Mouse (Mus musculus) left cerebral cortex, postnatal 14 days (tissue): ENCODE data around the gene Wwox. TPM values are rescaled to one million over a fixed set of nuclear protein-coding genes. Genes with fewer than 3 reads are reported as not detected.

Experiments used
- DNase-seq, 2 experiments: peaks; one replicate each; pipeline ENCODE4 v3.0.0; 2021 to 2022; ENCODE audit warnings: low spot score in 2 of 2, mixed read lengths in 1 of 2
- intact Hi-C: fragments of 180-260 bp; cut with DNase I; formaldehyde crosslinking; loops from one replicate; pipeline ENCODE4 v1.15.1; 2025
- total RNA-seq, 2 experiments: library from RNA; stranded (reverse); gene quantifications; 2 replicates each; pipeline ENCODE4 v1.2.3; 2021

Wwox gene
- total RNA-seq, 2 experiments from 2014 or later = 11.9 to 12.0 TPM

DNA sequence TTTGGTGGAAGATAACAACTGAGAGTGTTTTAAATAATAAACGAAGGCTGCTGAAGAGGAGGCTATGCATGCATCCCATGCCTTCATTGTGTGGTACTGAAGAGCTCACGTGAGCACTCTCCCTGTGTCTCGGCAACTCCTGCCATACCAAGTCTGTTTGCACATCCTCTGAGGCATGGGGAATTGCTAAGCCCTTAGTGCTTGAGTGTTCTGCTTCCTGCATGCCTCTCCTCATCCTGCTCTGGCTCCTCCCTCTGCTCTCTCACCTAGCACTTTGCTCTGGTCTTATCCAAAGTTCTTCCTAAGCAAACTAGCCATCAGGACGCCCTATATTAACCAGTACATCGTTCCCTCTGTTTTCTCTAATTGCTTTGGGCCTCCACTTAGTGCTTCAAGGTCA lies 463.1 kb downstream of the Wwox start:
- DNase-seq = no peak
- intact Hi-C loops = no loop called here

DNA sequence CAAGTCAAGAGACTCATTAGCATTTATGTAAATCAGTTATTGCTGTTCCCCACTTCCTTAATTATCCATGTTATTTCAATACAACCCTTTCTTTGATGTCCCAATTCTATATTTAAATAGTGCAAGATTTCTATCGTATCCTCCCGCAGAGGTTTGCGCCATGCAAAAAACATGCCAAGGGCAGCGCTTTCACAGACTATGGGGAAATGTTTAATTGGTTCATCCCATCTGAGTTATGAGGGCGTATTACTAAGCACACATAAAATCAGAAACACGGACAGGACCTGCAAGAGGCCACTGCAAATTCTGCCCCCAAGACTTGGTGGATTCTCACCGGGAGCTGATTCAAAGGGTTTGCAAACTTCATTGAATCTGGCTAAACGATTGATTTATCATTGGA lies 468.6 kb downstream of the Wwox start:
- intact Hi-C loops = no loop called here
- no peak for DNase-seq

DNA sequence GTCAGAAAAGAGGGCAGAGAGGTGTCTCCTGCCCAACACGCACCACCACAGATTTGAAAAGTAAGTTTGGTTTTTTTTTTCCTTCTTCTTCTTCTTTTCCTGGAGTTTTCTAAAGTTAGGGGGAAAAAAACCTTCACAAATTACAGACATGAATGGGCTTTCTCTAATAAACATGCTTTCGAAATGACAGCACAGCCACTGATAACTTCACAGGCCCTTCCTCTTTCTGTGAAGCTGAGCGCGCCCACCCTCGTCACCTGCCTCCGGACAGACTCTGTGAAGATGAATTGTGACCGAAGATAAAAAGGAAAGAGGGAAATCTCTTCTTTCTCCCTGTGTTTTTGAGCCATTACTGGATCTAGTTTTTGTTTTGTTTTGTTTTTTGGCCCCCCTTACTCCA lies 469.1 kb downstream of the Wwox start:
- no peak for DNase-seq
- intact Hi-C loops = no loop called here

DNA sequence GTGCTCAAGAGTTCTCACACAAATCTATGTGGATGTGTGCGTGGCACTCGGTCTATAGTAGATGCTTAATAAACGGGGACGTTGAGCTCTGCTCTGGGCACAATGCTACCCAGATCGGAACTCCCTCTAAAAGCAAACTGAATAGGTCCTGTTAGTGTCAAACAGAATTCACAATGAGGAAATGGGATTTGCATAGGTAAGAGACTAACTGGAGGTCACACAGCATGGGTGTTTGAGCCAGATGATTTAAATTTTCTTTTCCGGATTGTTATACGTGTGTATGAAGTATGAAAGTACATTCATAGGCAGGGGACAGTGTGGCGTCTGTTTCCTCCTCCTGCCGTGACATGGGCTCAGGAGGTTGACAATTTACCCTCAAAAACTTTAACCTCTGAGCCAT lies 469.7 kb downstream of the Wwox start:
- intact Hi-C loops = no loop called here
- DNase-seq = no peak

DNA sequence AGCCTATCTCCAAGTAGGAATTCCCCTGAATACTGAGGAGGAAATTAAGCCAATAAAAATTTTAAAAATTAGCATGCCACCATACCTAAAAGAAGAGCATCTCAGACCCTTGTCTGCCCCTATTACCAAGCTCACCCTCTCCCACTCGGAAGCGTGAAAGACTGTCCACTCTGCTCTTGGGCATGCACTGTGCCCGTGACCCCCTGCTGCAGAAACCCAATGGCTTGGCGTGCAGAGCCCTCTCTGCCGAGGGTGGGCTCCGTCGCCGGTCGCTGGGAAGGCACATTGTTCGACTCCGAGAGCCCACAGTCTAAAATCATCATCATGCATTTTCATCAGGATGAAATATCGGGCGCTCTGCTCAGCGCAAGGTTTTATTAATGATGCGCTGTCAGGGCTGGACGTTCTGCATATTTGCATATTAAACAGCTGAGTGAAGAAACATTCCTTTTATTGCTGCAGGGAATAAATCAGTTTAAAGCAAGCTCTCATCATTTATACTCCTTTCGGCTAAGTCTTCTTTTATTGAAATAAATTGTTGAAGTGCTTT lies 471.7 kb downstream of the Wwox start:
- intact Hi-C loops = no loop called here
- no peak for DNase-seq

DNA sequence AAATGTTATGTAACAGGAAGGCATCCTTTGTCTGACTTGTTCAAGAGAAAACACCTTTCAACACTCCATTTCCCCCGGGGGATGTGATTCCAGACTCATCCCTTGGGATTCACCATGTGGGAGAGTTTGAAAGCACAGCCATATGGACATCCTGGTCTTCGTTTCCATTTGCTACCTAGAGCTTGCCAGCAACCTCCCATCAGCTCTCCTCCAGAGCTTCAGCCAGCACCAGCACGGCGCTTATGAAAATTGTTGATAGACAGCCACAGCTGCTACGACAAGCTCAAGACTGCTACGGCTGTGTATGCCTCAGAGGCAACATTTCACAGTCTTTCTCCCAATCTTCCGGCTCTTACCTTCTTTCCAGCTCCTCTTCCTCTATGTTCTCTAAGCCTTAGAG lies 484.2 kb downstream of the Wwox start:
- intact Hi-C loops = no loop called here
- DNase-seq = peak; percentile 6 to 12

DNA sequence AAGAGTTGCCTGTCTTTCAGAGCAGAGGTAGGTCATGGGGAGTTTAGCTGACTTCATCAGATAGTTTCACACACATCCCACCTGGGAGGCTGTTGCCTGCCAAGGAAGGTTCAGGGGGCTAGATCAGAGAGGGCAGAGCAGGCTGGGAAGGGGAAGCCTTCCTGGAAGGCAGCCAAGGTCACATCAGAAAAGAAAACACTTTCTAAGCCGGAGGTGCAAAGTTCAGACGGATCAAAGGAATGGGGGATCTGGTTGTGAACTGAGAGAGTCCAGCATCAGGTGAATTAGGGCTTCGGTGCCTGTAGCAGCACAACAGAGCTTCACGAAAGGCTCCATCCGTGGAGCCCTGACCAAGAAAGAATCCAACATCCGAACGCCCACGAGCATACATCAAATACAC lies 488.0 kb downstream of the Wwox start:
- intact Hi-C loops = no loop called here
- no peak for DNase-seq

DNA sequence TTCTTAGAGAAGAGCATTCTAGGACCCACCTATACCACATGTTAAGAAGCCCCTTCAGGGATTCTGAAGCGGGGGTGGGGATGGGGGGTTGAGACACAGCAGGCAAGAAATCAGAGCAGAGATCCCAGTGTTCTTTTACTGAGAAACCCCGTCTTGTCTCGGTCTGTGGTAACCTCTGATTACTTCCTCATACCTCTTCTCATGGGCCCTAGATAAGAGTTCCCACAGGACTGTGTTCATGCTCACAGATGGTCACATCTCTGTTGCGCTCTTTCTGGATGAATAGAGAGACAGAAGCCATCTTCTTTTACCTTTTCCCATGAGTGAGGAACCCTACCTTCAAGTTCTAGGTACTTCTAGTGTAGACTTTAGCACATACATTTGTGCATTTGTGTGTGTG lies 488.5 kb downstream of the Wwox start:
- no peak for DNase-seq
- intact Hi-C loops = no loop called here

DNA sequence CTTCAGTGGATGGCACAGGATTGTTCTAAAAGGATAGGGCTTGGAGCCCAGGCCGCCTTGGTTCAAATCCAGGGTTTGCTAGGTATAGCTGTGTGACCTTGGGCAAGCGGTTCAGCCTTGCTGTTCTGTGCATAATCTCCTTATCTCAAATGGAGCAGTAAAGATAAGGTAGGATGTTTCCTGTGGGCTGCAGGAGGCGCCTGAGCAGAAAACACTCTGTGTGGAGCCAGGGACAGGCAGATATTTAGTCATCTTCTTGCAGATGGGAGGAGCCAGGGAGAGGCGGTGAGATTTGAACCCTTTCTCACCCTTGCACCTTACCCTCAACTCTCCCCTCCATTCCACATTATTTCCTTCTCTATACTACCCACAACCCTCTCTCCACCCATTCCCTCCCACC lies 490.1 kb downstream of the Wwox start:
- intact Hi-C loops = no loop called here
- DNase-seq = no peak

DNA sequence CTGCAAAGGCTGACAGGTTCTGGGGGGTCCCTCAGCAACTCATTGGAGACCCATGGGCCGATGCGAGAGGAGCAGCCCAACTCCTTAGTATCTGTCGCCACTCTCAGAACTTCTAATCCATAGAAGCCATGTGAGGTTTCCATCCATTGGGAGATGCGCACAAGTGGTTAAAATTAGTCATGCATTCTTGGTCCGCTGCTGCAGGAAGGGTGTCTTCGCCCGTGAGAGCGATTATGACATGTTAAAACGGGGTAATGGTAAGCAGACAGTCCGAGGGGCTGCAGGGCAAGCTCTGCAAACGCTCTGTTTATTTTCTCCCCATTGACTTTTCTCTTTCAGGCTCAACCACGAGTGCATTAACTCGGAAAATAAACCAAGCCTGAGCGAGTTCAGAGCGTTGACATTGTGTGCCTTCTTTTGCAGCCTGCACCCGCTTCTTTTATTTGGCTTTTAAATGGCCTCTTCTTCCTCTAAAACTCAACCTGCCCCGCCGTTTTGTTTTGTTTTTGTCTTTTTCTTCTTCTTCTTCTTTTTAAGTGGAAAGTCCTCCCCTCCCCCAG lies 492.7 kb downstream of the Wwox start:
- intact Hi-C loops = no loop called here
- DNase-seq = no peak

DNA sequence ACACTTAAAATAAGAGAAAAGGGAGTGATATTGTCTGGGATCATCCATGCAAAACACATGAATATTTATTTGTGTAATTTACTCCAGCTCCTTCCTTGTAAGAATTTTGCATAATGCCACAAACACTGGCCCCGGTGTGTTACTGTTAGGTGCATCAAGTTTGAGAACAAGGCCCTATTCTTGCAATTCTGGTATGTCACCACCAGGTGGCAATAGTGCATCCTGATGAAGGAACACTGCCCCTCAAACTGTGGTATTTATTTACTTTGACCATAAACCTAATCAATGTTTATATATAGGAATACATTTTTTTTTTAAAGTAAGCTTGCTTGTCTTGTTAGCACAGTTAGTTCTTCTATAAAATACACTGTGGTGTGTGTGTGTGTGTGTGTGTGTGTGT lies 493.8 kb downstream of the Wwox start:
- intact Hi-C loops = no loop called here
- DNase-seq = no peak

DNA sequence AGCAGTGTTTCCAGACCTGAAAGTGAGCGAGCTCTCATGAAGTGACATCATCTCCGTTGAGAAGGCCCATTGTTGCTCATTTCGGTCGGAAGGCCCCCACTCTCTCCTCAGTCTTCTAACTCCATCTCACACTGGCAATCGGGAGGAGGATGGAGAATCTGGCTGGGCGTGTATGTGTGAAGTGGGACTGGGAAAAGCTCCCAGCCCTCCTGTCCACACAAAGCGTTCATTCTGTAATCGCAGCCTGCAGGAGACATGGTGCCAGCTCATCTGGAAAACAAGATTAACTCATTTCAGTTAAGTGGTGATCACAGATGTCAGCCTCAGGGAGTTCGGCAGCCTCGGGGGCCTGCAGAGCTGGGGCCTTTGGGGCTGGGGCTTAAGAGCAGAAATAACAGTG lies 497.4 kb downstream of the Wwox start:
- intact Hi-C loops = no loop called here
- peak; percentile 6 to 11 for DNase-seq

DNA sequence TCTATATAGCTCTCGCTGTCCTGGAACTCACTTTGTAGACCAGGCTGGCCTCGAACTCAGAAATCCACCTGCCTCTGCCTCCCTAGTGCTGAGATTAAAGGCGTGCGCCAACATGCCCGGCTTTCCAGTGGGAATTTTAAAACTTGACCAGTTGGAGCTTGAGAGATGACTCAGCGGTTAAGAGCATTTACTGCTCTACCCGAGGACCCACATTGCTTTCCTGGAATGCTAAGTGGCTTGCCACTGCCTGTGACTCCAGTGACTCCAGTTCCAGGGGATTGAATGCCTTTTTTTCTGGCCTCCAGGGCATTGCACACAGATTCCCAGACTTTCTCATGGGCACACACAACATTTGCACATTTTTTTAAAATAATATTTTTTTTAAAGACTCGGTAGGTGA lies 499.9 kb downstream of the Wwox start:
- intact Hi-C loops = no loop called here
- no peak for DNase-seq

DNA sequence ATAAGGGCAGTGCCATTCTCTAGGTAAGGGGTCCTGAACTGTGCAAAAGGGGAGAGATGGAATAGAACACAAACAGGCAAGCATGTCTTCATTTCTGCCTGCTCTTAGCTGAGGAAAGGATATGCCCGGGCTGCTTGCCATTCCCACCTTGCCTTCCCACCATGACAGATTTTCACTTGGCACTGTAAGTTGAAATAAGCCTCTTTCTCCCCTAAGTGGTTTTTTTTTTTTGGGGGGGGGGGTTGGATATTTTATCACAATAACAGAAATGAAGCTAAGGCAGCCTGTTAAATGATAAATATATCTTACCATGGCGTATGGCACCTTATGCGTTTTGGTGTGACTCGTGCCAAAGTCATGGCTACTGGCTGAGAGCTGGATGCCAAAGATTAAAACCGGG lies 501.6 kb downstream of the Wwox start:
- intact Hi-C loops = no loop called here
- no peak for DNase-seq

DNA sequence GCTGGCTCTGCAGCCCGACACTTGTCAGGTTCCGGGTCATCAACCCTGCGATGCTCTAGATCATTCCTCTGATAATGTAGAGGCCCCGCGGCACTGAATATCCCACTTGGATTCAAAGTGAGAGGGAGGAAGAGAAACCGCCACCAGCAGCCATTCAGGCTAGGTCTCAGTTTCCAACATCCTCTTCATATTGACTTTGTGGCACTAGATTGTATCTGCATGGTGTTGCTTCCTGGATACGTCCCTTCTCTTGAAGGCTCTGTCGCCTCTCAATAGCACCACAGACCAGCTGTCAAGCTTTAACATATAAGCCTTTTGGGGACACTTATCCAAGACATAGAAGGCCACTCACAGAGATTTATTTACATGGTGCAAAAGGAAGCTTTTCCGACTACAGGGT lies 502.2 kb downstream of the Wwox start:
- DNase-seq = no peak
- intact Hi-C loops = no loop called here

DNA sequence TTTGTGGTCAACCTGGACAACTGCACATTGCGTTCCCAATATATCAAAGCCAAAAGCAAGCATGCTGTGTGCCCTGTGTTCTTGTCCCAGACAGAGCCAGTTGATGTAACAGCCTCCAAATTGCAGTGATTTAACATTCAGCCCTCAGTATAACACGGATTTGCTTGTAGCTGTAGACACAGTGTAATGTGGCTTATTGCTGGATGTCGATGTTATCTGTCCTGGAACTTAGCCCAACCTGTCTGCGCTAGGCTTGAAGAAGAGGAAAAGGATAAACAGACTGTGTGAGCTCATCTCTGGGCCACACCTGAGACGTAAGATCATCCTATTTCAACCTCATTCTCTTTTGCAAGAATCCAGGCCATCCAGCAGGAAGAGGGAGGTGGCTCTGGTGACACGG lies 508.5 kb downstream of the Wwox start:
- DNase-seq = no peak
- intact Hi-C loops = no loop called here

DNA sequence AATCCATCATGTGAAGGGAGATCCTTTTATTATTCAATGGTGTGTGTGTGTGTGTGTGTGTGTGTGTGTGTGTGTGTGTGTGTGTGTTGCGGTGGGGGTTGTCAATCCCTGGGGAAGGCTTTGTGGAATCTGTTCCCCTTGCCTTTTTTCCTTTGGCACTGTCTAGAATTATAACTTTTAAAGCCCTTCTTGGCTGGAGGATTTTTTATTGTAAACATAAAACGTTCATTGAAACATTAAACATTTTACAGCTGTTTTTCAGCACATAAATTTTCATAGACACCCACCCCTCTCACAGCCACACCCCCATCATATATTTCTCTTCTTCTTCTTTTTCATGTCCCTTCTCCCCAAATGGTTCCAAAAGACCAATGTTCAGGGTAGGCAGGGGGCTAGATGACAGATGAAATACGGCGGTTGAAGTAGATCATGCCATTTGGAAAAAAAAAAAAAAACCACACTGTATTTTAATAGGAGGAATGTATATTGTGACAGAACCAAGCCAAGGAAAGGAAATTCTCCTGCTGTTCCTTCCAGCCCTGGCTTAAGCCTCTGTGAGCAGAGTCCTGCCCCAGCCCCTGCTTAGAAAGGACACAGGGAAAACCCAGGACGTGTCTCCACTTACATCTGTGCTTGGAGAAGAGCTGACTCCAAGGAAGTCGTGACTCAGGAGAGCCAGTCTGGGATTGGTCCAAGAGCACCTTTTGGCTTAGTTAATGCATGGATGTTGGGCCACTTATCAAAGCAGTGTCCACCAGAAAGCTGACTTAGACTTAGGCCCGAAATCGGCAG lies 517.1 kb downstream of the Wwox start:
- intact Hi-C loops = no loop called here
- no peak for DNase-seq

DNA sequence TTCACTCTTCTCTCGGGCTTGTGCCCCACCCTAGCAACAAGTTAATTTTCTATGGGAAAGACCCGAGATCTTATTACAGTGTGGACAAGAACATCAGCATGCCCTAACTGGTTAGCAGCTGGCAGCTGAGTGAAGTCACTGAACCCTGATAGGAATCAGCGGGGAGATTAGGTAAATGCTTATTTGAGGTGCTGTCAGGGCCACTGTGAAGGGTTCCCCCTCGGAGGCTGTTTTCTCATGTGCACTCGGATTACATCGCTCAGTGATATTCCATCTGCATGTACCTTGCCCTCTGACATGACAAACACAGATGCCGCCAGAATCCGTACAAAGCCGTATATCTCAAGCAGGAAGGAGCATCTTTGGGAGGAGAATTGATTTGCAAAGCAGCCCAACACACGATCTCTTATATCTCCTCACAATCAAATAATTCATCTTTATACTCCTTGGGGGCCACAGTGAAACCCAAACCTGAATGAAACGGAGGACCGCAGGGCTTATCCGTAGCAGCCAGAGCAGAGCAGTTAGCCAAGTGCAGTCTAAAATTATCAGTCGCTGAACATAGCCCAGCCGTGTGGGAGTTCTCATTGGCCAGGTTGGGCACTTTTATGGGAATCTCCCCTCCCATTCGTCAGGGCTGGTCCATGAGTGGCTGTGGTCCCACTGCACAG lies 519.1 kb downstream of the Wwox start:
- DNase-seq = no peak
- intact Hi-C loops = no loop called here

DNA sequence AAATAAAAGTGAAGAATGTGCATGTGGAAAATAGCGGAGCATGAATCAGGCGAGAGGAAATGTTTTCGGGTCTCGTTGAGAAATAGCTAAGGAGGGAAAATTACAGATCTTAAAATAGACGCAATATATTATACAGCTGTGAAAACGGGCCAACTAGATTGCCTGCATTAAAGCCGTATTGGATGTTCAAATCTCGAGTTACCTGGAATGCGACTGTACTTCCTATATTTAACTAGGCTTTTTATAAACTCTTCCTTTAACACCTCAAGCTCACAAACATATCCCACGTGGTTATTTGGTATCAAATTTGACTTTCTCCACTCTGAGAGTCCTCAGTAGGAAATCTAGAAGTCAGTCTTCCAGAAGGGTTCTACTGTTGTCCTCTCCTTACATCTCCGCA lies 520.0 kb downstream of the Wwox start:
- no peak for DNase-seq
- intact Hi-C loops = no loop called here

DNA sequence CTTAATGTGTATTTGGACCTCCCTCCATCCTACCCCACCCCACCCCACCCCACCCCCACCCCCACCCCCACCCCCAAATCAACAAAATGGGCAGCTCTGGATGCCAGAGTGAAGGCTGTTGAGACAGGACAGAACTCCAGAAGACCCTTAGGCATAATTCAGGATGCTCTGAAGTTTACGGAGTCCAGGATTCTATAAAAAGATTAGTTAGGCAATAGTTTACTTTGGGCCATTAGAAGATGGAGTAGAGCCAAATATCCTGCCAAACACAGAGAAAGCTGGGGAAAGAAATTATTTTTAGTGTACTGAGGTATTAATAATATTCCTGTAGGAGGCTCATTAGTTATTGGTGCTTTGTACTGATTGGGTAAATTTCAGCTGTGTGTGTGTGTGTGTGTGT lies 523.0 kb downstream of the Wwox start:
- no peak for DNase-seq
- intact Hi-C loops = no loop called here

DNA sequence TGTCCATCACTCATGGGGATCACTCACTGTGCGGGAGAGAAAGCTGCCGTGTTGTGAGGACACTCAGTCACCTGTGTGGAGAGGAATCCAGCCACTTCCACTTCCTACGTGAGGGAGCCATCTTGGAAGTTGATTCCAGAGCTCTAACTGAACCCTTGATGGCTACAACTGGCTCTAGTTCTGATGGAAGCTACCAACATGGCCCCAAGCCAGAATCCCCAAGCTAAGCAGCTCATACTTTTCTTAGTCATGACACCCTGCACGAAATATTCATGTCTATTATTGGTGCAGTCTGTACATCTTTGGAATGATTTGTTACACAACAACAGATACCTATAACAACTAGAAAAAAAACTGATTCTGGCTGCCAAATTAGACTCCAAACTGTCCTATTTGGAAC lies 523.8 kb downstream of the Wwox start:
- no peak for DNase-seq
- intact Hi-C loops = no loop called here
